ENCODE assay signal across 11 mouse cellular contexts in genomic region chr16:31475123-31475968, GRCm38 (mm10). TPM values are rescaled to one million over a fixed set of nuclear protein-coding genes. Genes with fewer than 3 reads are reported as not detected.
DNase-seq lines count a peak whose midpoint lies in the region; ATAC-seq and TF ChIP-seq lines count a peak whose summit lies in the region.
"Had no signal": no experiment of that assay in that cellular context is flagged by ENCODE, and none has a peak within 500 bp of the region (broad histone marks: within the 10 kb centered on the region; RNA-seq: fewer than 3 reads in every experiment).

No protein-coding gene starts in this region.

- 71% methylated on average over 9 of the region's 9 CpGs for WGBS in midbrain, postnatal 0 days
- WGBS in midbrain, embryonic 11.5 days, result 82% methylated on average over 9 of the region's 9 CpGs
- 70% methylated on average over 9 of the region's 9 CpGs for WGBS in embryonic facial prominence, embryonic 10.5 days
- 56% methylated on average over 9 of the region's 9 CpGs for WGBS in stomach, postnatal 0 days
- 75% methylated on average over 9 of the region's 9 CpGs for WGBS in midbrain, embryonic 15.5 days

- intact Hi-C loops in heart, postnatal 10 days (cut with DNase I), result no loop called here

- no peak for TF ChIP-seq EP300 in stomach, postnatal 0 days (optimal IDR thresholded peaks at IDR 0.05)

- H3K9me3 ChIP-seq in midbrain, postnatal 0 days (ENCODE audit: low read length), result 0 out of 2 replicates have a peak, but pooled peaks cover 3% of the 10 kb centered on the region
- no peaks in the 10 kb centered on the region for H3K9me3 ChIP-seq in midbrain, embryonic 11.5 days (ENCODE audit: control insufficient read depth, low read length)
- peaks cover 5% of the 10 kb centered on the region; the same call in 1 of the 2 replicates for H3K9me3 ChIP-seq in embryonic facial prominence, embryonic 10.5 days
- 0 out of 2 replicates have a peak, but pooled peaks cover 4% of the 10 kb centered on the region for H3K9me3 ChIP-seq in stomach, postnatal 0 days (ENCODE audit: control insufficient read depth, low read length)
- no peaks in the 10 kb centered on the region for H3K9me3 ChIP-seq in midbrain, embryonic 15.5 days

- no peak overlapping the region for H3K27ac ChIP-seq in midbrain, postnatal 0 days (ENCODE audit: low read depth, low read length)
- H3K27ac ChIP-seq in midbrain, embryonic 11.5 days (ENCODE audit: low read depth, low read length), result no peak overlapping the region
- peak overlapping the region; percentile 27 for H3K27ac ChIP-seq in embryonic facial prominence, embryonic 10.5 days (replicated peaks)
- peak overlapping the region; percentile 30; the same call in 1 of the 2 replicates for H3K27ac ChIP-seq in stomach, postnatal 0 days (replicated peaks)
- H3K27ac ChIP-seq in midbrain, embryonic 15.5 days, result no peak overlapping the region

- no peak overlapping the region for H3K4me2 ChIP-seq in midbrain, postnatal 0 days (ENCODE audit: low read depth, low read length, poor library complexity, severe bottlenecking)
- no peak overlapping the region for H3K4me2 ChIP-seq in midbrain, embryonic 11.5 days
- no peak overlapping the region for H3K4me2 ChIP-seq in stomach, postnatal 0 days (replicated peaks; ENCODE audit: low read depth)
- H3K4me2 ChIP-seq in midbrain, embryonic 15.5 days, result no peak overlapping the region

- no peaks in the 10 kb centered on the region for H3K36me3 ChIP-seq in midbrain, postnatal 0 days (ENCODE audit: insufficient read depth, low read length)
- no peaks in the 10 kb centered on the region for H3K36me3 ChIP-seq in midbrain, embryonic 11.5 days (ENCODE audit: control insufficient read depth, insufficient read depth, low read length)
- H3K36me3 ChIP-seq in embryonic facial prominence, embryonic 10.5 days (replicated peaks), result no peaks in the 10 kb centered on the region
- no peaks in the 10 kb centered on the region for H3K36me3 ChIP-seq in stomach, postnatal 0 days (ENCODE audit: control insufficient read depth, insufficient read depth, low read length)
- no peaks in the 10 kb centered on the region for H3K36me3 ChIP-seq in midbrain, embryonic 15.5 days (replicated peaks)

- H3K27me3 ChIP-seq in midbrain, postnatal 0 days (ENCODE audit: insufficient read depth, low read length), result no peaks in the 10 kb centered on the region
- H3K27me3 ChIP-seq in midbrain, embryonic 11.5 days (ENCODE audit: control insufficient read depth, insufficient read depth, low read length), result no peaks in the 10 kb centered on the region
- no peaks in the 10 kb centered on the region for H3K27me3 ChIP-seq in embryonic facial prominence, embryonic 10.5 days (replicated peaks; ENCODE audit: low read depth, poor library complexity, severe bottlenecking)
- H3K27me3 ChIP-seq in stomach, postnatal 0 days (ENCODE audit: control insufficient read depth, insufficient read depth, low read length), result no peaks in the 10 kb centered on the region
- H3K27me3 ChIP-seq in midbrain, embryonic 15.5 days (replicated peaks), result no peaks in the 10 kb centered on the region

- no peak for ATAC-seq in midbrain, postnatal 0 days (ENCODE audit: low FRiP score)
- ATAC-seq in midbrain, embryonic 11.5 days (ENCODE audit: low FRiP score), result no peak
- no peak; the same call in 1 of the 2 replicates for ATAC-seq in stomach, postnatal 0 days (ENCODE audit: low FRiP score, low TSS enrichment)
- no peak for ATAC-seq in erythroblast, adult 5-6 weeks (replicated peaks; ENCODE audit: low FRiP score, poor library complexity, severe bottlenecking)
- no peak for ATAC-seq in midbrain, embryonic 15.5 days (replicated peaks)

- TF ChIP-seq CTCF in midbrain, postnatal 0 days (IDR thresholded peaks at IDR 0.05), result no peak
- no peak for TF ChIP-seq CTCF in stomach, postnatal 0 days (IDR thresholded peaks at IDR 0.05; ENCODE audit: low read depth)

- H3K9ac ChIP-seq in midbrain, postnatal 0 days (replicated peaks; ENCODE audit: low read length, poor library complexity, severe bottlenecking), result no peak overlapping the region
- no peak overlapping the region for H3K9ac ChIP-seq in midbrain, embryonic 11.5 days (ENCODE audit: low read length)
- H3K9ac ChIP-seq in stomach, postnatal 0 days (ENCODE audit: low read length), result no peak overlapping the region
- no peak overlapping the region for H3K9ac ChIP-seq in midbrain, embryonic 15.5 days

- H3K4me1 ChIP-seq in midbrain, postnatal 0 days (ENCODE audit: insufficient read depth, low read length), result no peaks in the 10 kb centered on the region
- H3K4me1 ChIP-seq in midbrain, embryonic 11.5 days (ENCODE audit: control insufficient read depth, insufficient read depth, low read length), result no peaks in the 10 kb centered on the region
- H3K4me1 ChIP-seq in embryonic facial prominence, embryonic 10.5 days, result peaks cover 26% of the 10 kb centered on the region
- no peaks in the 10 kb centered on the region; the same call in 1 of the 2 replicates for H3K4me1 ChIP-seq in stomach, postnatal 0 days (replicated peaks; ENCODE audit: control insufficient read depth, insufficient read depth)
- H3K4me1 ChIP-seq in midbrain, embryonic 15.5 days, result peaks cover 8% of the 10 kb centered on the region; the same call in 1 of the 2 replicates

- peak; percentile 63 for DNase-seq in midbrain, postnatal 0 days (ENCODE audit: low spot score)
- no peak for DNase-seq in midbrain, embryonic 11.5 days (ENCODE audit: low spot score, missing footprints)
- no peak for DNase-seq in embryonic facial prominence, embryonic 10.5 days (ENCODE audit: low spot score)
- peak; percentile 48 to 50 for DNase-seq in heart, postnatal 10 days
- DNase-seq in stomach, postnatal 0 days (ENCODE audit: low spot score), result no peak
- no peak for DNase-seq in thymus, postnatal 14 days
- DNase-seq: kidney, adult 9 months; right cerebral cortex, postnatal 25 days; thymus, postnatal 4 days had no signal

- no peak overlapping the region for H3K4me3 ChIP-seq in midbrain, postnatal 0 days (ENCODE audit: low read depth, low read length)
- no peak overlapping the region for H3K4me3 ChIP-seq in midbrain, embryonic 11.5 days (ENCODE audit: low read depth, low read length)
- no peak overlapping the region for H3K4me3 ChIP-seq in embryonic facial prominence, embryonic 10.5 days
- no peak overlapping the region for H3K4me3 ChIP-seq in stomach, postnatal 0 days (ENCODE audit: low read depth, low read length)
- H3K4me3 ChIP-seq in midbrain, embryonic 15.5 days, result no peak overlapping the region

RNA-seq across cellular contexts. Expression of gene Bdh1, which starts 53.3 kb away (rescaled TPM):
- total RNA-seq in midbrain, postnatal 0 days (2014; rRNA removed), result 76.8 and 88.1 TPM in 2 replicates
- 113 and 122 TPM in 2 replicates for polyA plus RNA-seq in midbrain, postnatal 0 days (2015; fragmentation: Nextera tagmentation; extraction: Ambion mirVana)
- 19.0 and 21.3 TPM in 2 replicates for polyA plus RNA-seq in midbrain, embryonic 11.5 days (2014; fragmentation: Nextera tagmentation; extraction: Ambion mirVana)
- polyA plus RNA-seq in embryonic facial prominence, embryonic 10.5 days (2016; fragmentation: Nextera tagmentation; extraction: Ambion mirVana), result 12.2 and 13.4 TPM in 2 replicates
- total RNA-seq in heart, postnatal 10 days (2021), result under 1 TPM; 0.77 TPM
- polyA plus RNA-seq in stomach, postnatal 0 days (2015; fragmentation: Nextera tagmentation; extraction: Ambion mirVana), result 115 and 125 TPM in 2 replicates
- total RNA-seq in erythroblast, adult 5-6 weeks (2015; ENCODE audit: low replicate concordance), result 1.7 TPM in 1 of 2 replicates, not detected in the other
- total RNA-seq in erythroblast, adult 5-6 weeks (2017; ENCODE audit: low replicate concordance), result 1.5 and 3.4 TPM in 2 replicates
- polyA plus RNA-seq in midbrain, embryonic 15.5 days (2015; fragmentation: Nextera tagmentation; extraction: Ambion mirVana), result 105 and 113 TPM in 2 replicates

Comparison
In these comparisons a context has a peak if more than half of its experiments do, and no peak if none do; other contexts are left out.
1. DNase-seq: peak in midbrain, postnatal 0 days (single experiment) and heart, postnatal 10 days (2 of 2); none in midbrain, embryonic 11.5 days (single experiment), embryonic facial prominence, embryonic 10.5 days (single experiment), stomach, postnatal 0 days (single experiment) and thymus, postnatal 14 days (single experiment).
2. H3K27ac ChIP-seq: peak in embryonic facial prominence, embryonic 10.5 days (single experiment) and stomach, postnatal 0 days (single experiment); none in midbrain, postnatal 0 days (single experiment), midbrain, embryonic 11.5 days (single experiment) and midbrain, embryonic 15.5 days (single experiment).